Mouse (Mus musculus) lung, postnatal 0 days (tissue): ENCODE data around the gene Slc25a19. TPM values are rescaled to one million over a fixed set of nuclear protein-coding genes. Genes with fewer than 3 reads are reported as not detected.

ENCODE experiments used
- ATAC-seq: fragments of 200-750 bp; cut with Nextera tagmentation; 2 replicates; pipeline ENCODE4 v1.8.0; 2017; ENCODE audit warnings: moderate library complexity
- DNase-seq: peaks from one replicate; pipeline ENCODE4 v3.0.0-alpha.2; 2016; ENCODE audit warnings: low spot score
- H3K27ac ChIP-seq: fragments of 300-500 bp; sonication (generic); 2 replicates; pipeline ENCODE4 v1.5.1; 2014; ENCODE audit warnings: antibody characterized with exemption, mild to moderate bottlenecking, low read length, mixed read lengths
- H3K27me3 ChIP-seq: fragments of 300-500 bp; sonication (generic); replicated peaks from 2 replicates; pipeline ENCODE4 v1.6.1; 2014; ENCODE audit warnings: low read length, mixed read lengths; ENCODE audit not compliant: insufficient read depth
- H3K36me3 ChIP-seq: fragments of 300-500 bp; sonication (generic); 2 replicates; pipeline ENCODE4 v1.6.1; 2014; ENCODE audit warnings: low read length, mixed read lengths; ENCODE audit not compliant: insufficient read depth
- H3K4me1 ChIP-seq: fragments of 300-500 bp; sonication (generic); 2 replicates; pipeline ENCODE4 v1.6.1; 2014; ENCODE audit warnings: antibody characterized with exemption, low read depth, low read length, mixed read lengths; ENCODE audit not compliant: insufficient read depth
- H3K4me2 ChIP-seq: fragments of 300-500 bp; sonication (generic); replicated peaks from 2 replicates; pipeline ENCODE4 v1.6.1; 2014; ENCODE audit warnings: low read depth, mild to moderate bottlenecking, low read length, moderate library complexity, mixed read lengths
- H3K4me3 ChIP-seq: fragments of 300-500 bp; sonication (generic); 2 replicates; pipeline ENCODE4 v1.5.1; 2014; ENCODE audit warnings: low read depth, low read length
- H3K9ac ChIP-seq: fragments of 300-500 bp; sonication (generic); replicated peaks from 2 replicates; pipeline ENCODE4 v1.6.1; 2014; ENCODE audit warnings: low read depth, mild to moderate bottlenecking
- H3K9me3 ChIP-seq: fragments of 300-500 bp; sonication (generic); 2 replicates; pipeline ENCODE4 v1.6.1; 2016; ENCODE audit warnings: low read length, mixed read lengths
- CTCF ChIP-seq: IDR thresholded peaks from 2 replicates; pipeline ENCODE4 v1.5.1; 2016; ENCODE audit warnings: antibody characterized with exemption, mild to moderate bottlenecking
- EP300 ChIP-seq: IDR thresholded peaks from 2 replicates; pipeline ENCODE4 v1.6.1; 2016; ENCODE audit warnings: antibody characterized with exemption, mild to moderate bottlenecking, control low read depth
- WGBS: fragments of 180-500 bp; shearing (Covaris S2); extraction: QIAGEN DNeasy Blood & Tissue Kit; methylation state at CpG from one replicate; pipeline ENCODE4 v1.1.7; 2014; 5-methylcytosine and 5-hydroxymethylcytosine counted together
- polyA plus RNA-seq: library from polyadenylated mRNA; unstranded; fragments of >200 nt; fragmentation: Nextera tagmentation; extraction: Ambion mirVana; gene quantifications from 2 replicates; pipeline ENCODE4 v1.2.1, GENCODE M21; 2015

Gene Slc25a19
- polyA plus RNA-seq, 1 experiment from 2014 or later, result 18.9 TPM

GRCm38 (mm10) chr11:115598309-115598708, 29.8 kb downstream of the Slc25a19 start:
- DNase-seq (no peak), ATAC-seq (no peak)
- peaks cover 4% of the 10 kb centered on the region for H3K36me3 ChIP-seq
- H3K27ac ChIP-seq, result no peak overlapping the region
- TF ChIP-seq CTCF (no peak), EP300 (no peak)
- H3K9me3 ChIP-seq, result no peaks in the 10 kb centered on the region
- 93% methylated on average over 4 of the region's 4 CpGs for WGBS
- H3K27me3 ChIP-seq, result no peaks in the 10 kb centered on the region
- no peak overlapping the region for H3K4me2 ChIP-seq
- no peak overlapping the region for H3K4me3 ChIP-seq
- H3K4me1 ChIP-seq, result peaks cover 9% of the 10 kb centered on the region; the same call in 1 of the 2 replicates
- H3K9ac ChIP-seq, result no peak overlapping the region

DNA sequence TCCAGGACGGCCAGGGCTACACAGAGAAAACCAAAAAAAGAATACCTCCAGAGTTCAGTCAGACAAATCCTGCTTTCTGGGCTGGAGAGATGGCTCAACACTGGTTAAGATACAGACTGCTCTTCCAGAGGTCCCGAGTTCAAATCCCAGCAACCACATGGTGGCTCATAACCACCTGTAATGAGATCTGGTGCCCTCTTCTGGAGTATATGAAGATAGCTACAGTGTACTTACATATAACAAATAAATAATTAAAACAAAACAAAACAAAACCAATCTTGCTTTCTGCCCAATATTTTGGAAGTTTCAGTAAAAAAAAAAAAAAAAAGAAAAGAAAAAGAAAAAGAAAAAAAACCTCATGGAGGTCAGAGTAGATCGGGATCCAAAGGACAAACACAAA, 32.9 kb downstream of the Slc25a19 start:
- 94% methylated on average over 3 of the region's 3 CpGs for WGBS
- H3K4me2 ChIP-seq, result no peak overlapping the region
- no peak overlapping the region for H3K9ac ChIP-seq
- TF ChIP-seq EP300 (no peak), CTCF (no peak)
- H3K4me3 ChIP-seq, result no peak overlapping the region
- H3K36me3 ChIP-seq, result peaks cover 22% of the 10 kb centered on the region
- no peaks in the 10 kb centered on the region for H3K27me3 ChIP-seq
- no peaks in the 10 kb centered on the region for H3K4me1 ChIP-seq
- no peaks in the 10 kb centered on the region for H3K9me3 ChIP-seq
- H3K27ac ChIP-seq, result no peak overlapping the region
- no peak for ATAC-seq
- DNase-seq, result no peak

- peaks cover 45% of the 10 kb centered on the region for H3K36me3 ChIP-seq
- no peak overlapping the region for H3K4me2 ChIP-seq
- ATAC-seq (no peak), DNase-seq (no peak)
- WGBS, result 84% methylated on average over 2 of the region's 2 CpGs
- no peaks in the 10 kb centered on the region for H3K9me3 ChIP-seq
- H3K27me3 ChIP-seq, result no peaks in the 10 kb centered on the region
- no peak overlapping the region for H3K4me3 ChIP-seq
- H3K4me1 ChIP-seq, result no peaks in the 10 kb centered on the region
- no peak overlapping the region for H3K9ac ChIP-seq
- TF ChIP-seq EP300 (no peak), CTCF (no peak)
- H3K27ac ChIP-seq, result no peak overlapping the region
Measured at GRCm38 (mm10) chr11:115590526-115591075, 37.5 kb downstream of the Slc25a19 start.

- no peak for TF ChIP-seq CTCF
- no peak for TF ChIP-seq EP300
- ATAC-seq (no peak), DNase-seq (no peak)
- no peaks in the 10 kb centered on the region for H3K9me3 ChIP-seq
- no peak overlapping the region for H3K9ac ChIP-seq
- no peaks in the 10 kb centered on the region for H3K27me3 ChIP-seq
- H3K4me1 ChIP-seq, result no peaks in the 10 kb centered on the region
- no peak overlapping the region for H3K4me3 ChIP-seq
- no peak overlapping the region for H3K4me2 ChIP-seq
- 76% methylated on average over 9 of the region's 9 CpGs for WGBS
- H3K27ac ChIP-seq, result no peak overlapping the region
- peaks cover 55% of the 10 kb centered on the region for H3K36me3 ChIP-seq
Measured at GRCm38 (mm10) chr11:115587984-115588383, 40.1 kb downstream of the Slc25a19 start.

DNA sequence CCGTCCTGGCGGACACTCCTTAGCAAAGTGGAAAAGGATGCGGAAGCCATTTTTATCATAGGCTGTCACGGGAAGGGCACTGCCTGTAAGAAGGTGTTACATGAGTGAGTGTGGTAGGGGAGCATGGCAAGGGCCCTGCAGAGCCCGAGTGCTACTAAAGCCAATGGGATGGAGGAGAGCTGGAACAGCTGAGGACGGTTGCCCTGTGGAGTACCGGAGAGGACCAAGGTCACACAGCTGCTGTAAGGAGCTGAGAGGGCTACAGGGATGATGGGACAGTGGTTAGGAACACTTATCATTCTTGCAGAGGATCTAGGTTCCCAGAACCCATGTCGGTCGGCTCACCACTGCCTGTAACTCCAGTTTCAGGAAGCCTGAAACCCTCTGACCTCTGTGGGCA, 41.7 kb downstream of the Slc25a19 start:
- Histone ChIP-seq H3K27me3 (no peaks in the 10 kb centered on the region), H3K4me1 (no peaks in the 10 kb centered on the region), H3K9ac (no peak overlapping the region), H3K27ac (no peak overlapping the region), H3K9me3 (no peaks in the 10 kb centered on the region), H3K4me3 (no peak overlapping the region), H3K36me3 (peaks cover 57% of the 10 kb centered on the region), H3K4me2 (no peak overlapping the region)
- TF ChIP-seq EP300, result no peak
- ATAC-seq, result no peak
- DNase-seq, result no peak
- 86% methylated on average over 9 of the region's 9 CpGs for WGBS

- H3K4me3 ChIP-seq, result no peak overlapping the region
- no peaks in the 10 kb centered on the region for H3K27me3 ChIP-seq
- H3K4me1 ChIP-seq, result no peaks in the 10 kb centered on the region
- no peak overlapping the region for H3K4me2 ChIP-seq
- no peaks in the 10 kb centered on the region for H3K9me3 ChIP-seq
- peak; percentile 14; the same call in 1 of the 2 replicates for ATAC-seq
- H3K36me3 ChIP-seq, result peaks cover 51% of the 10 kb centered on the region
- no peak overlapping the region for H3K9ac ChIP-seq
- no peak for DNase-seq
- 0 out of 2 replicates have a peak overlapping the region, but pooled peaks have one; percentile 5 for H3K27ac ChIP-seq
- TF ChIP-seq CTCF (no peak), EP300 (peak; percentile 29; the same call in 1 of the 2 replicates)
- WGBS, result 79% methylated on average over 7 of the region's 7 CpGs
Measured at GRCm38 (mm10) chr11:115585573-115586100, 42.5 kb downstream of the Slc25a19 start.
